Mouse (Mus musculus): ENCODE measurements around the gene Gm20503.

DNA sequence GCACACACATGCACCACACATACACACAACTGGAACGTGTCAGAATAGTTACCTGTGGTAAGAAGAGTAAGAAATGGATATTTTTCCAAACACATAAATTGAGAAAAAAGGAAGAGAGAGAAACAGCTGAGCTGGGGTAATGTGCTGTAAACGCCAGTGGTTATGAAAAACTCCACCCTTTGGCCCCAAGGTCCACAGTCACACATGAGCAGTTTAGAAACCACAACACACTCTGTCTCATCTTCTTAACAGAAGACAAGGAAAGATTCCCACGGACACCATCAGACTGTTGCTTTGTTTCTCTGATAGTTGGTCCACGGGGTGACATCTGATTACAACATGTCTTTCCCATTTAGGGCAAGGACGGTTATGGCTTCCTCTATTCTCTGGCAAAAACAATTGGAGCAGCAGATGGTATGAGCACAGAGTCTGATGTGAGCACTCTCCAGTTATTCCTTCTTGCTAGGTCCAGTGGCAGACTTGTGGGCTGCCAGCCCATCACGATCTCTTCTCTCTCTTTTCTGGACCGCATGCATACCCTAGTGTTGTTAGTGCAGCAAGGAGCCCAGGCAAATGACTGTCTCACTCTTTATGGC, 13.6 kb upstream of the Gm20503 start:
- TF ChIP-seq POLR2A (IDR thresholded peaks at IDR 0.05; ENCODE audit: extremely low read depth, insufficient read depth, low read length) = no peak
- no peak for TF ChIP-seq CTCF (IDR thresholded peaks at IDR 0.05; ENCODE audit: extremely low read depth, insufficient read depth, low read length)

Data from cortical plate, adult 2 months (tissue).